Mouse (Mus musculus): ENCODE measurements around the gene Tmem220. TPM values are rescaled to one million over a fixed set of nuclear protein-coding genes. Genes with fewer than 3 reads are reported as not detected.

Tmem220 gene
- total and polyA plus RNA-seq, 2 experiments: 6.6 to 9.9 TPM

DNA sequence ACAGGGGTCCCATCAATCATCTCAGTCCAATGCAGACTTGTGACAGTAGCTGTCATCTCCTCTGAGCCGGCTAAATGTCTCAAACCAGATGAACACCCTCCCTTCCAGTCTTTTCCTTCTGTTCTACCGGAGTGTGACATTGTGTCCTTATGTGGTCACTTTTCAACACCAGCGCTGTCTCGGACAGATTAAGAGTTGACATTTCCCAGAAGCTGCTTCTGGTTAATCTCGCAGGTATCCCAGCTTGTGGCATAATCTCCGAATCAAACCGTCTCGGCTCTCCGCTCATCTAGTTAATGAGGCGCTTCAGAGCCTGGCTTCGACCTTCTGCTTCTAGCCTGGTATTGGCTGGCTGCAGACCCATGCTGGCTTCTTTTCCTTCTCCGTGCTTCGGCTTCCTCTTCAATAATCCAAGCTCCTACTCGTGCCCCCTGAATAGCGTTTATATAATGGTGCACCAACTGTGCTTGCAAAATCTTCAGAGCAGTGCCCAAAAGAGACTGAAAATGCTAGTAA is 47.7 kb downstream of the Tmem220 start:
- WGBS: 82% methylated on average over 15 of the region's 15 CpGs
- H3K36me3 ChIP-seq (ENCODE audit: control insufficient read depth, insufficient read depth, low read length): no peaks in the 10 kb centered on the region

DNA sequence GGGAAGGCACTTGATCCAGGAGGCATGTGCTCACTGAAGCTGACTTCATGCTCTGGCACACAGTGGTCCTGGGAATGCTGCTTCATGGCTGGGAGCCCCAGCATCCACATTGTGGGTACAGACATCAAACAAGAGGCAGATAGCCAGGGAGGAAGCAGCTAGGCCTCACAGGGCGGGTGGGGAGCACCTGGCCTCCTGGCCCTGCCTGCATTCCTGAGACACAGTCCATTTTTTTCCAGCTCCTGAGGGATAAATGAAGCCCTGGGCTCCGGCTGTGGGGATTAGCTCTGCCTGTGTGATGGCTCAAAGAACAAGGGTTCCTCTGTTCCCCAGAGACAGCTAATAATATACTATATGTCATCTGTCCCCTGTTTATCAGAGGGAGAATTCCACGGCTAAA is 50.1 kb downstream of the Tmem220 start:
- no peaks in the 10 kb centered on the region for H3K79me2 ChIP-seq (ENCODE audit: control insufficient read depth, insufficient read depth, low read length)
- 74% methylated on average over 3 of the region's 3 CpGs for WGBS
- no peak overlapping the region for H3K27ac ChIP-seq (replicated peaks; ENCODE audit: insufficient read depth, low read depth, low read length)
- H3K36me3 ChIP-seq (ENCODE audit: control insufficient read depth, insufficient read depth, low read length): no peaks in the 10 kb centered on the region
- no peak overlapping the region for H3K4me3 ChIP-seq (ENCODE audit: insufficient read depth, low read depth, low read length)
- no peak for DNase-seq (ENCODE audit: extremely low read depth, low read depth, low spot score)
- TF ChIP-seq CTCF (IDR thresholded peaks at IDR 0.05; ENCODE audit: low read depth, low read length) (no peak), POLR2A (IDR thresholded peaks at IDR 0.05; ENCODE audit: extremely low read depth, insufficient read depth, low read length) (no peak)
- H3K27me3 ChIP-seq (ENCODE audit: control insufficient read depth, insufficient read depth, low read length): no peaks in the 10 kb centered on the region
- H3K4me1 ChIP-seq (ENCODE audit: control insufficient read depth, insufficient read depth, low read length): no peaks in the 10 kb centered on the region
- H3K9ac ChIP-seq (ENCODE audit: low read depth, low read length): no peak overlapping the region

More for the DNA sequence above, 47.7 kb downstream of the Tmem220 start:
- Histone ChIP-seq H3K4me3 (ENCODE audit: insufficient read depth, low read depth, low read length) (no peak overlapping the region), H3K4me1 (ENCODE audit: control insufficient read depth, insufficient read depth, low read length) (no peaks in the 10 kb centered on the region), H3K79me2 (ENCODE audit: control insufficient read depth, insufficient read depth, low read length) (no peaks in the 10 kb centered on the region), H3K27ac (replicated peaks; ENCODE audit: insufficient read depth, low read depth, low read length) (no peak overlapping the region), H3K9ac (ENCODE audit: low read depth, low read length) (no peak overlapping the region), H3K27me3 (ENCODE audit: control insufficient read depth, insufficient read depth, low read length) (no peaks in the 10 kb centered on the region)
- no peak for TF ChIP-seq CTCF (IDR thresholded peaks at IDR 0.05; ENCODE audit: low read depth, low read length)
- no peak for TF ChIP-seq POLR2A (IDR thresholded peaks at IDR 0.05; ENCODE audit: extremely low read depth, insufficient read depth, low read length)
- DNase-seq (ENCODE audit: extremely low read depth, low read depth, low spot score): no peak

DNA sequence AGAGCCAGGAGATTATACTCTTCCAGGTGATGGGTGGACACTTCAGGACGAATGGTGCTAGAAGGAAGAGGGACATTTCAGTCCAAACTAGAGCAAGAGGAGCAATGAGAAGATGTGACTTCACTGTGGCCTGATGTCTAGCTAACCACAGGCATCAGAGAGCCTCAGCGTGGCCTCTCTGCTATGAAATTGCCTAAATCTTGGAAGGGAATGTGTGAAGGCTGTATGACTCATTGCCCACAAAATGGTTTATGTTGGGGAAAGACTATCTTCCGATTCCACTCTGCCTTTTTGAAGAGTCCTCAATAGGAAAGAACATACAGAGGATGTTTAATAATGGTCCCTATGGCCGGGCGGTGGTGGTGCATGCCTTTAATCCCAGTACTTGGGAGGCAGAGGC is 51.8 kb downstream of the Tmem220 start:
- Histone ChIP-seq H3K27ac (replicated peaks; ENCODE audit: insufficient read depth, low read depth, low read length) (no peak overlapping the region), H3K9ac (ENCODE audit: low read depth, low read length) (no peak overlapping the region), H3K36me3 (ENCODE audit: control insufficient read depth, insufficient read depth, low read length) (no peaks in the 10 kb centered on the region), H3K4me3 (ENCODE audit: insufficient read depth, low read depth, low read length) (no peak overlapping the region), H3K4me1 (ENCODE audit: control insufficient read depth, insufficient read depth, low read length) (no peaks in the 10 kb centered on the region), H3K27me3 (ENCODE audit: control insufficient read depth, insufficient read depth, low read length) (no peaks in the 10 kb centered on the region), H3K79me2 (ENCODE audit: control insufficient read depth, insufficient read depth, low read length) (no peaks in the 10 kb centered on the region)
- TF ChIP-seq CTCF (IDR thresholded peaks at IDR 0.05; ENCODE audit: low read depth, low read length) (no peak), POLR2A (IDR thresholded peaks at IDR 0.05; ENCODE audit: extremely low read depth, insufficient read depth, low read length) (no peak)
- WGBS: 84% methylated on average over 5 of the region's 5 CpGs
- DNase-seq (ENCODE audit: extremely low read depth, low read depth, low spot score): no peak

DNA sequence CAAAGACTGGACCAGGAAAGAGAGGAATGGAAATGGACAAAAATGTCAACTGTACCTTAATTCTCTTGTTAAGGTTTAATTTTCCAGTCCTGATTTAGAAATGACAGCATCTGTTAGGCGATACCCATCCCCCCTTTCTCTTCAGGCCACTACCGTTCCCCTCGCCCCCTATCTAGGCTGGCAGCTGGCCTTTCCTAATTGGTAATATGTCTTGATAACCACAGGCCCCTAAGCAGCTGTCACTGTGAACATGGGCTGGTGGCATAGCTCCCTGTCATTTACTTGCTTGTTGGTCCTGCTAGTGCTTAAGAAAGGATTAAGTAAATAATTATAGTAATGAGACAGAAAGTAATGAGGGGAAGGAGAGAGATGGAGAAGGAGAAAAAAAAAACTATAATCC is 52.5 kb downstream of the Tmem220 start:
- H3K4me3 ChIP-seq (ENCODE audit: insufficient read depth, low read depth, low read length): no peak overlapping the region
- H3K27me3 ChIP-seq (ENCODE audit: control insufficient read depth, insufficient read depth, low read length): no peaks in the 10 kb centered on the region
- 66% methylated on average over 3 of the region's 3 CpGs for WGBS
- no peaks in the 10 kb centered on the region for H3K36me3 ChIP-seq (ENCODE audit: control insufficient read depth, insufficient read depth, low read length)
- TF ChIP-seq POLR2A (IDR thresholded peaks at IDR 0.05; ENCODE audit: extremely low read depth, insufficient read depth, low read length) (no peak), CTCF (IDR thresholded peaks at IDR 0.05; ENCODE audit: low read depth, low read length) (no peak)
- no peak overlapping the region for H3K9ac ChIP-seq (ENCODE audit: low read depth, low read length)
- no peak overlapping the region for H3K27ac ChIP-seq (replicated peaks; ENCODE audit: insufficient read depth, low read depth, low read length)
- no peak for DNase-seq (ENCODE audit: extremely low read depth, low read depth, low spot score)
- no peaks in the 10 kb centered on the region for H3K79me2 ChIP-seq (ENCODE audit: control insufficient read depth, insufficient read depth, low read length)
- H3K4me1 ChIP-seq (ENCODE audit: control insufficient read depth, insufficient read depth, low read length): no peaks in the 10 kb centered on the region

DNA sequence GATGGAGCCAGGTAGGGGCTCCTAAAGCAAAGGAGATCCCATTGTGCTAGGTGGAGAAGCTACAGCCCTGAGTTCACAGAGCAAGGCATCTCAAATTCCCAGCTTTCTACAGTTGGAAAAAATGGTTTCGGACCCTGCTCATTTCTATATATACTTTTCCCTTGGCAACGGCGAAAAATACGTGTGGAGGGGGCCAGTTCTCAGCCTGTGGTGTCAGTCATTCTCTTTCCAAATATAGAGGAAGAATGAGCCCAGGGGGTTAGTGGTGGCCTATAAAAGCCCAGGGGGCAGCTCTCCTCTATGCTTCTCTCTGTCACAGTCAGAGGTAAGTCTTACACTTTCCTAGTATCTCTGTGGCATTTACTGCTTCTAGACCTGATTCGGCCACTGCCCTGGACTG is 53.0 kb downstream of the Tmem220 start, which contains the start of gene Myh3:
Myh3 (plus strand) TSS at position 301 of the 400 bp plus-strand sequence.
- Histone ChIP-seq H3K27me3 (ENCODE audit: control insufficient read depth, insufficient read depth, low read length) (no peaks in the 10 kb centered on the region), H3K4me1 (ENCODE audit: control insufficient read depth, insufficient read depth, low read length) (no peaks in the 10 kb centered on the region), H3K36me3 (ENCODE audit: control insufficient read depth, insufficient read depth, low read length) (no peaks in the 10 kb centered on the region), H3K9ac (ENCODE audit: low read depth, low read length) (no peak within 1 kb of the TSS), H3K4me3 (ENCODE audit: insufficient read depth, low read depth, low read length) (no peak within 1 kb of the TSS), H3K79me2 (ENCODE audit: control insufficient read depth, insufficient read depth, low read length) (no peaks in the 10 kb centered on the region), H3K27ac (replicated peaks; ENCODE audit: insufficient read depth, low read depth, low read length) (no peak within 1 kb of the TSS)
- no peak for DNase-seq (ENCODE audit: extremely low read depth, low read depth, low spot score)
- 81% methylated on average over 5 of the region's 5 CpGs for WGBS
- TF ChIP-seq POLR2A (IDR thresholded peaks at IDR 0.05; ENCODE audit: extremely low read depth, insufficient read depth, low read length) (no peak), CTCF (IDR thresholded peaks at IDR 0.05; ENCODE audit: low read depth, low read length) (no peak)

DNA sequence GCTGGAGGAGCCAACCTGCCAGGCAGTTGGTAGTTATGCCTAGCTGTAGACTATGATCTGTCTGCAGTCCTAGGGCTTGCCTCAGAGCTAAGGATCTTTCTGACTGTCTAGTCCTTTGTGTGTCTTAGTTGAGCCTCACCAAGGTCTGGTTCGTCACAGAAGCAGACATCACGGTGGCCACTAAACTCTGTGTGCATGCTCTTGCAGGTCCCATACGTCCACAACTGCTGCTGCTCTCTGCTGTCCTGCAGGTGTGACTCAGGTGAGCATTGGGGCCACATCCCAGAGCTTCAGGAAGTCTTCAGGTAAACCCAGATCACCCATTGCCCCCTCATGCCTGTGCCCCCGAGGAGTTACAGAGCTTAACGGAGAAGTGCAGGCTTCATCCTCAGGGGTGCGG is 53.9 kb downstream of the Tmem220 start:
- H3K9ac ChIP-seq (ENCODE audit: low read depth, low read length): no peak overlapping the region
- 86% methylated on average over 6 of the region's 6 CpGs for WGBS
- no peak overlapping the region for H3K4me3 ChIP-seq (ENCODE audit: insufficient read depth, low read depth, low read length)
- no peak for TF ChIP-seq POLR2A (IDR thresholded peaks at IDR 0.05; ENCODE audit: extremely low read depth, insufficient read depth, low read length)
- no peak for TF ChIP-seq CTCF (IDR thresholded peaks at IDR 0.05; ENCODE audit: low read depth, low read length)
- no peaks in the 10 kb centered on the region for H3K27me3 ChIP-seq (ENCODE audit: control insufficient read depth, insufficient read depth, low read length)
- no peaks in the 10 kb centered on the region for H3K4me1 ChIP-seq (ENCODE audit: control insufficient read depth, insufficient read depth, low read length)
- H3K36me3 ChIP-seq (ENCODE audit: control insufficient read depth, insufficient read depth, low read length): no peaks in the 10 kb centered on the region
- DNase-seq (ENCODE audit: extremely low read depth, low read depth, low spot score): no peak
- no peaks in the 10 kb centered on the region for H3K79me2 ChIP-seq (ENCODE audit: control insufficient read depth, insufficient read depth, low read length)
- no peak overlapping the region for H3K27ac ChIP-seq (replicated peaks; ENCODE audit: insufficient read depth, low read depth, low read length)
